Mouse (Mus musculus): ENCODE data around the gene Gm6592.
"Not testable (repeated sequence)": the region's sequence is repeated elsewhere in the genome, so short reads cannot be mapped to it uniquely, and the experiment has no call there.

Gene Gm6592

GRCm38 (mm10) chrX:8843694-8844093 lies at the start of gene Gm6592:
Gene Gm6592, plus strand, starts transcription at chrX:8843994.
- DNase-seq (ENCODE audit: low spot score) = no peak

- DNase-seq (ENCODE audit: low spot score) = not testable (repeated sequence)
These were observed 40.4 kb upstream of the Gm6592 start, which contains the start of gene Ssxb5 for GRCm38 (mm10) chrX:8803391-8803790. Gene Ssxb5, plus strand, starts transcription at chrX:8803691.

- peak; percentile 25 for DNase-seq (ENCODE audit: low spot score)
These were observed 11.8 kb upstream of the Gm6592 start for GRCm38 (mm10) chrX:8832043-8832442.

GRCm38 (mm10) chrX:8852486-8852885 lies 8.7 kb downstream of the Gm6592 start:
- DNase-seq (ENCODE audit: low spot score) = peak; percentile 16

GRCm38 (mm10) chrX:8864331-8864730 lies 20.5 kb downstream of the Gm6592 start:
- peak; percentile 41 for DNase-seq (ENCODE audit: low spot score)

- not testable (repeated sequence) for DNase-seq (ENCODE audit: low spot score)
These were observed 30.2 kb downstream of the Gm6592 start, which contains the start of gene Gm5751 for GRCm38 (mm10) chrX:8873953-8874352. Gene Gm5751, plus strand, starts transcription at chrX:8874253.

- DNase-seq (ENCODE audit: low spot score) = no peak
These were observed 40.5 kb downstream of the Gm6592 start for GRCm38 (mm10) chrX:8884336-8884735.

GRCm38 (mm10) chrX:8891975-8892342 lies 48.2 kb downstream of the Gm6592 start:
- DNase-seq (ENCODE audit: low spot score) = no peak

- peak; percentile 38 for DNase-seq (ENCODE audit: low spot score)
These were observed 48.8 kb downstream of the Gm6592 start, which contains the start of gene B630019K06Rik for GRCm38 (mm10) chrX:8892343-8893155. Gene B630019K06Rik, plus strand, starts transcription at chrX:8892382.

GRCm38 (mm10) chrX:8893182-8893651 lies 49.4 kb downstream of the Gm6592 start:
- DNase-seq (ENCODE audit: low spot score) = peak; percentile 12
